Mouse (Mus musculus): ENCODE data around the gene Tec.

The Tec gene

DNA sequence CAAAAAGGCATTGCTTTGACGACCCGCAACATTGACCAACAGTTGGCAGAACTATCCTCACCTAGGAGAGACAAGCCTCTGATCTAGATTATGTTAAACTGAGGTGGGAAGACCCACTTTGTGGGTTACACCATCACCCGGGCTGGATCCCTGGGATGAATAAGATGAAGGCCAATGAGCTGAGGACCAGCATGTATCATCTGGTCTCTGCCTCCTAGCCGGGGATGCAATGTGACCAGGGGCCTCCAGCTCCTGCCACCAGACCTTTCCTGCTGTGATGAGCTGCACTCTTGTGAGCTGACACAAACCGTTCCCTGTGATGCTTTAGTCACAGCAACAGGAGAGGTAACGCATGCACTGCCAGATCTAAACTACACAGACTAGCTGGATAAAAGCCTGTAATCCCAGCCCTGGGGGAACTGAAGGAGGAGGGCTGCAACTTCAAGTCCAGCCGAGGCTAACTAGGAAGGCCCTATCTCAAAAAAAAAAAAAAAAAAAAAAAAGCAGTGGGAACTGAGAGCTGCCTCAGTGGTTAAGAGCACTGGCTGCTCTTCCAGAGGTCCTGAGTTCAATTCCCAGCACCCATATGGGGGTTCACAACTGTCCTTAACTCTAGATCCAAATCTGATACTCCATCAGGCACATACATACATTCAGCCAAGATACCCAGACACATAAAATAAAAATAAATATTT lies 15.8 kb downstream of the Tec start:
- DNase-seq, result no peak

DNA sequence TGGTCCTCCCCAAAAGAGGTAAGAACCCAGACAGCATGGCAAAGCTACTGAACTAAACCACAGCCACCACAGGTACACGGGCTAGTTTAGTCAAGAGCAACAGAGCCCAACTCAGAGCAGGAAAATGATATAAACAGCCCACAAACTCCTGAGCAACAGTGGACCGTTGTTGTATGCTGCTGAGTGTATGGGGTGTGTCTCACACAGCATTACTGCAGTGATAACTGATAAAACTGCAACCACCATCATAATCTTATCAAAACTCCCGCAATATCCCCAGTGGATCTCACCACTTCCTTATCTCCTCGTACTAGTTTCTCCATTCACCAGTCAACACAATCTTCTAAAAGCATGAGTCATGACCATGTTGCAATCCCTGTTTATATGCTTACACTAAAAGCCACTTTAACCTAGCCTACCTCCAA lies 16.6 kb downstream of the Tec start:
- no peak for DNase-seq

DNA sequence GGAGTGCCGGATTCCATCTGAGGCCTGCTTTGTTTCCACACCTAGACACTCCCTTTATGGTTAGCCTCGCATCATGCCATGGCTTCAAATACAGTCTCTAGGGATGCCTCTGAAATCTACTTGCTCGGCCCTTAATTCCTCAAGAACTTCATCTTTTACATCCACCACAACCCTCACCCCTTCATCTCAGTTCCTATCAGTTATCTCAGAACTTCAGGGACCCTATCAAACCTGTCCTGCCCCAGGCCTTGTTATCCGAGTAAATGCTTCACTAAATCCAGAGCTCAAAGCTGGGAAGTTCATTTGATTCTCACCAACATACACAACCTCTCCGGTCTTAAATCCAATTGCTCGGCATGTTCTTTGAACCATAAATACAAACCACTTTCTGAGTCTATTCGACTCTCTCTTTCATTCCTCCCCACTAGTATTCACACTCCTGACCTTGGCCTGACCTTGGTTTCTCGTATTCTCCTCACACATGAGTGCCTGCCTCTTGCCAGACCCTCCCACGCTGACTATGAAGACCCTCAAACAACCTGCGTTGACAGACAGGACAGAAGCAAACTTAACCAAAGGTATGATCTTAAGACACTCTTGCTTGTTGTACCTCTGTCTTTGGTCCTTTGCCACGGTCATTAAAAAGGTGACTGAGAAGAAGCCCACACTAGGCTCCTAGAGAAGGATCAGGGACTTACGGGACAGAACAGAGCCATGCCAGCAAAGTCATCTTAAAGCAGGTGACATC lies 17.2 kb downstream of the Tec start:
- no peak for DNase-seq

DNA sequence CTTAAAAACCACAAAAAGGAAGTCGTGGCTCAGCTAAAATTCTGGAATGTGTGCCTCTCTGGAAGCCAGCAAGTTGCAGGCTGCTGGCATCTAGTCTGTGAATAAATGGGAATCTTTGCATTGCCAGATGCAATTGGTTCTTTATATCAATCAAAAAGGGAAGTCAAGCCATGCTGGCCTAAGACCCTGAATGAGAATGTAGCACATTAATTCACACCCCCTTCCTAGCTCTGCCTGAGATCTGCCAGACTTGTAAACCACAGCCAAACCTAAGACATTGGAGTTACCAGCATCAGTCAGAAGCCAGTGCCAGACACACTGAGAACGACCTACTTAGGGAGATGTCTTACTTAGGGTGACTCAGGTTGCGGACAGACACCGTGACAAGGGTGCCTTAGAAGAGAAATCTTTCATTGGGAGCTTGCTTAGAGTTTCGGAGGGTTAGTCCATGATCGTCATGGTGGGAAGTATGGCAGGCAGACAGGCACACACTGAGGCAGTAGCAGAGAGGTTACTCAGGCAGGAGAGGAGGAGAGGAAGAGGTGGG lies 19.3 kb downstream of the Tec start:
- DNase-seq, result no peak

DNA sequence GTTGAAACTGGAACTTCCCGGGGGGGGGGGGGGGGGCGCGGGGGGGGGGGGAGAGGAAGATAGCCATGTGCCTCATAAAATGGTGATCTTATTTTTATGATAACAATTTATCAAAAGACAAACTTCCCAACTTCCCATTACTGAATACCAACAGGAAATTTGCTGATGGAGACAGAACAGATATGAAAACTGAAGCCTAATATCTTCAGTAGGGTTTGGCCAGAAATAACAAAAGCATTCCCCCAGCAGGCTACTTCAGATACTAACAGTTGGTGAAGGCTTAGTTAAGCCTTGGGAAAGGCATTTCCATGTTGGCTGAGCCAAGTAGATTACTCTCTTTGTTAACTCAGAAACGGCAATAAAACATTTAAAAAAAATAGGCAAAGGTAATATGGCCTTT lies 21.6 kb downstream of the Tec start:
- no peak for DNase-seq

DNA sequence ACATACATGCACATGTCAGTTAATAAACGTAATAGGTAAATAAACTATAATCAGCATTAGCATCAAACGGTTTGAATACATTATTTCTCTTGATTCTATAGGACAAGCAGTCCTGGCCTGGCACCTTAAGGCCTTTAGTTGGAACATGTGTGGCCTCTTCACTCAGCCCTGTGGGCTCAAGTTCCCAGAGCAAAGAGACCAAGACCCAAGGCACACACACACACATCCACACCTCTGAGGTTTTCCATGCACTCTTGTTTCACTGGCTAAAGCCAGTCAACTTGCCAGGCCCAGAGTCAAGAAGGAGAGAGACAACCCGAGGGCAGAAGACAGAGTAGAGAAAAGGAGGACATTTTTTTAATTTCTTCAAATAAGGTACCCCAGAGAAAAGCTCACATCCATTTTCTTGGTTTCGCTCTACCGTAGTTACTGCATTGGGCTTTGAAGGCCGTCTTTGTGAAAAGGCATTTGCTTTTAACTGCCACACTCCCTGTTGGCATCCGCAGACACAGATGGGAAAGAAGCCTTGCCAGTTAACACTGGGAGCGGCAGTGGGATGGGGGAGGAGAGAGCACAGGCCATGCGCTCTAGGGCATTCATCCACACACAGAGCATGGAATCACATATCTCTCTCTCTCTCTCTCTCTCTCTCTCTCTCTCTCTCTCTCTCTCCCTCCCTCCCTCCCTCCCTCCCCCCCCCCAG lies 22.2 kb downstream of the Tec start:
- peak; percentile 84 for DNase-seq

DNA sequence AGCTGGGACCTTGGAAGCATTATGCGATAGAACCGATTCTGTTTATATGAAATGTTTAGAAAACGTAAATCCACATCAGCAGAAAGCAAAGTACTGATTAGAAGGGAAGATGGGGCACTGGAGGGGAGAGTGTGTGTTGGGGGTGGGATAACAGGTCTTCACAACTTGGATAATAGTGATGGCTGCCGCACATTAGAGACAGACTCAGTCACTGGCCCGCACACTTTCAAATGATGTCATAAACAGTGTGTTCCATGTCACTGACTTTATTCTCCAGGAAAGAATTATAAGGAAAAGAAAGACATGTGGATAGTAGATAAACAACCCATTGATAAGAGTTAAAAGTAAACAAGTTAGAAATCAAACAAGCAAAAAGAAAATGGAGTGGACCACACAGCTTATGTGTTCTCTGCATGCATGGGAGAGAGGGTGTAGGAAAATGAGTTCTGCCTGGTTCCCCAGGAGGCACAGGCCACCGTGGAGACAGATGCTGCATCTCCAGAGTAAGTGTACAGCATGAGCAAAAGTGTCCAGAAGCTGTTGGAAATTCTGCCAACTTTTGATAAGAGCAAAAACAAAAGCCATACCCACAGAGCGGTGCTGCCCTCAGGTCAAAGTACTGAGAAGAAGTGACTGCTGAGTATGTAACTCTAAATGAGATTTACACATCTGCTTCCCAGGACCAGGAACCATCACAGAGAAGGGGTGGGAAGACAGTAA lies 23.3 kb downstream of the Tec start:
- DNase-seq, result no peak

DNA sequence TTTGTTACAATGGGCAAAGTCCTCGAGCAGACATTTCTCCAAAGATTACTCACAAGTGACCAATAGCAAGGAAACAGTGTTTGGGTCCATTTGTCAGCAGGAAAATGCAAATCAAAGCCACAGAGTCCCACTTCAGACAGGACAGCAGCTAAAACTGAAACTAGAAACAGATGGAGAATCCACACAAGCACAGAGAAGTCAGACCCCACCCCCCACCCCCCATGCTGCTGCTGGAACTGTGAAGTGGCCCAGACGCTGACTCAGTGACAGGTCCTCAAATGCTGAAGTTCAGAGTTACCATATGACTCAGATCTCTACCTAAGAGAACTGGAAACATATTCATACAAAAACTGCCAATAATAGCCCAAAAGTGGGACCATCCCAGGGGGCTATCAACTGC lies 24.0 kb downstream of the Tec start:
- DNase-seq, result no peak

DNA sequence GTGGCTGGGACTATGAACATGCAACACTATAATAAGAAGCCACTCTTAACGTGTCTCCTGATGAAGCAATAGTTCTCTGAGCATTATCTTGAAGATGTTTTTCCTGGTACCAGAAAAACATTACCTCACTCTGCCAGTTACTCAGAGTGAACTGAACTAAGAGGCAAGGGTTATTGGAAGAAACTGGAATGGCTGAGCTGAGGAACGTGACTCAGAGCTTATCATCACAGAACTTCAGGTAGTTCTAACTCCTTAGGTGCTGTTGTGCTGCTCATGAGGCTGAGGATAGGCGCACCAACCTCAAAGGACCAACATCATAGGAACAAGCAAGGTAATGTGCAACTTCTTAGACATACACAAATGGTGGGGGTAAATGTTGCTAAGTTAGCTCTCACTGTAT lies 28.6 kb downstream of the Tec start:
- no peak for DNase-seq

DNA sequence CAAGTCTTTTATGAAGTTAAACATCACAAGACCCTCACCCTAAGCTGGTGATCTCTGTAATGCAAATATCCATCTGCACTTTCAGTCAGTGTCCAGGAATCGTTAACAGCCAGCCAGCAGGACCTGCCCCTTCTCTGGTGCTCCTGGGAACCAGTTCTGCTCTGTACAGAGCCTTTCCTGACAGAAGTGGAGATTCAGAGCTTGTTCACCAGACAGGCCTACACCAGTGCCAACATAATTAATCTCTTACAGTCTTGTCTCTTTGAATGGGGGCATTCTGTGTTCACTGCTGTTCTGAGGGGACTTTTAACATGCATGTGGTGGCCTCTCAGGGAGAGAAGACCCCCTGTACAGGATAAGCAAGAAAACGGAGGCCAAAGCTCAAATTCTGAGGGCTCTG lies 29.3 kb downstream of the Tec start:
- DNase-seq, result no peak

DNA sequence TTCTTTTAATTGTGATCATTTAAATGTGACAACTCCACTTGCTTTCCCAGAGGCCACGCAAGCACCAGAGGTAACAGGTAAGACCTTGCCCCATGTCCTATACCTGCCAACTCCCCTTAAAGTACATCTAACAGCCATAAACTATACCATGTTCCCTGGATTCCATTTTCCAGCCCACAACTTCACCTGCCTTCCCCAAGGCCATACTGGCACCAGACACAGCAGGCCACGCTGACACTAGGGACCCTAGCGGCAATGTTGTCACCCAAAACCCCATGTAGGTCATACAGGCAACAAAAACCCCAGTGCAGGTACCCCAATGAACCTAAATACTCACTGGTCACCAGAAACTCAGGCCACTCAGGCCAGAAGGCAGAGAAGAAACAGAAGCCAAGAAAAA lies 32.6 kb downstream of the Tec start:
- DNase-seq, result no peak

DNA sequence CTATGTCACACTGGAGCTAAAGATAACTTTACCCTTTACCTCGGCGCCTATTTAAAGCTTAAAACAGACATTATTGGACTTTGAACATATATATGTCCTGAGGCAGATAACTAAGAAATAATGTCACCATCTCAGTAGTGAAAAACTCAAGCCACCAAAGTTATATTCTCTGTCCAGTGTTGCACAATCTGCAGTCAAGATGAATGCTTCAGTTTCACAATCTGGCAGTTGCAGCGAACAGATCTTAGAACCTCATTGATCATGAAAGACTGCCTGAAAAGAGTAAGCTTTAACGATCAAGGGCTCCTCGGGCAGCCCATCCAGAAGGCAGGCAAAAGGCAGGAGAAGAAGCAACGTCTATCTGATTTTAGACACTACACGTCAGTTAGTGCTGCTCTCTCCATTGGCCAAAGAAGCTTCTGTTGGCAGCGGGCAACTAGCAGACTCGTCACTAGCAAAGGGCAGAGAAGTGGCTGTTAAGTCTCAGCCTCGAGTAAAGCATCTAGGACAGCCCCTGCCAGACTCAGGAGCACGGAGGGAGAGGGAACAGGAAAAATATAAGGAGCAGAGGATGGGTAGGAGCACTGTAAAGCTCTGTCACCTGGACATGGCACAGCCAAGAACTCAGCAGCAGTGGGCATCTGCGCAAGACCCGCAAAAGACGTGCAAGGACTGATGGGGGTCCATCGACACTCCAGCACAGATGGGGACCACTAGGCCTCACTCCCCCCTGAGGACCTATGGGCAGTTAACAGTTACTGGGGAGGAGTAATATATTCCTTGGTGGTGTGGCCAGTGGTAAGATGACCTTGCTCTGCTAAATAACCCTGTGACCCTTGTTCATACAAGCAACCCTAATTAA lies 35.1 kb downstream of the Tec start:
- DNase-seq, result no peak

DNA sequence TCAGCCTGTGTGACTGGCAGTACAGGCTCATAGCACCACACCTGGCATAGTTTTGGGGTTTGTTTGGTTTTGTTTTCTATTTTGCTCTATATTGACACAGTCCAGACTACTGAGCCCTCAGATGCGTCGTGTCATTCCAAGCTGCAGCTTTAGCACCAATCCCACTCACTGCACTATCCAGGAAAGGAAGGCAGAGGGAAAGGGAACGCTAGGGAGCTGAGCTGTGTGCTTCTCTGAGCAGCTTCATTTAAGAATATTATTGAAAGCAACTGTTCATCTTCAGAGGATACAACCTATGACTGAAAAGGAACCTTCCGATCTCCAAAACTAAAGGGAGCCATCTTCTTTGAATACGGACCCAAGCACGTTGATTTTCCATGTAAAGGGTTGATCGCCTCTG lies 36.1 kb downstream of the Tec start:
- DNase-seq, result no peak

DNA sequence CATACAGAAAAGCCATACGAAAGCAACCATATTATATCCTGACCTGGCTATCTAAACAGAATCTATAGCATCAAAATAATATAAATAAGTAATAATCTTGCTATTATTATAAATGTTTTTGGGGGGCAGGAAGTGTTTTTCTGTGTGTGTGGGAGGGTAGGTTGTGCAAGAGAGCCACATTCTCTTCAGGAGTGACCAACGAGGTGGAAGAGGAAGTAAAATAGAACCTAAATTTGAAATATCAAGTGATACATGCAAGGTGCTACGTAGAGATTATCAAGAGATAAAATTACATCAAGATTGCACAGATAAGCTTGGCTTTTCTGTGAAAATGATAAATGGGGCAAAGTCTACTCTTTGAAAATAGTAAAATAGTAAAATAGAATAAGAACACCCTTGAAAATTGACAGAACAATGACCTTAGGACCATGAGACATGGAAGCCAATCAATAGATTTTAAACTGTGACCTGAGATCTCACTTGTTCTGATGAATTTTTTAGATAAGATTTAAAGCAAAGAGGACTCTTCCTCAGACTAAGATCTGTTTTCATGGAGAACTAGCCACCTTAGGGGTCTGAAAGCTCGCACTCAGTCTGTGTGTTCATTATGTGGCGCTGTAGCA lies 37.2 kb downstream of the Tec start:
- no peak for DNase-seq

DNA sequence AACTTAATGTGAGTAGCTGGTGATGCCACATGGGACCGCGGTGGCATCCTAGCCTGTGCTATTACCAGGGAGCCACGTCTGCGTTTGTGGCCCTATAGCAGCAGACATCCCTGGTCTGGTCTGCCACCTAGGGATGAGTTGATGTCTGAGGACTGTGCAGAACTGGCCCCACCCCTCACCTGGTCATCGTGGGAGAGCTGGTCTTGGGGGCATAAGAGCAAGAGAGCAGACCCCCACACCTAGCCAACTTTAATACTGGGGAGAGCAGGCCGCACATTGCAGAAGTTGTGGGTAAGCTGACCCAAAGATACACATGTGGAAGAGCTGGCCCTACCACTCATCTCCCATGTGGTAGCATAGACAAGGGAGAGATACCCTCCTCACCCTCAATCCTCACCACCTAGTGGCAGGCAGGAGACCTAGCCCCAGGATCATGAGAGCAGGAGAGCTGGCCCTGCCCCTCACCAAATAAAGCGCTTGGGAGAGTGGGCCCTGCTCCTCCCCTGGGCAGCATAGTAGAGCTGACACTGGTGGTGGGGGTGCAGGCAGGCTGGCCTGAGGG lies 38.7 kb downstream of the Tec start:
- DNase-seq, result no peak

DNA sequence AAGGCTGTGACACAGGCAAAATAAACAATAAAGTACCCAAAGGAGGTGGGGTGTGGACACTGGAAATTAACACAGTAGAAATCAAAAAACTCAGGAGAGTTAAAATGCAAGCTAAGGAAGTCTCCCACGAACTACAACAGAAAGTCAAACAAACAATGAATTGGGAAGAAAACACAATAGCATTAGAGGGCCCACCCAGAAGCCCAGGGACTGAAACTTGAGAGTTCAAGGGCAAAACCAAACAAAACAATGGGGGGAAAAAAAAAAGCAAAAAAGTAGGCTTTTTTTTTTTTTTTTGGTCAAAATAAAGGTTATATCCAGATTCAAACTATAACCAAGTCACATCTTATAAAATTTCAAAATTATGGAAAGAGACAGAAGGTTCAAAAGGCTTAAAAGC lies 39.9 kb downstream of the Tec start:
- no peak for DNase-seq

DNA sequence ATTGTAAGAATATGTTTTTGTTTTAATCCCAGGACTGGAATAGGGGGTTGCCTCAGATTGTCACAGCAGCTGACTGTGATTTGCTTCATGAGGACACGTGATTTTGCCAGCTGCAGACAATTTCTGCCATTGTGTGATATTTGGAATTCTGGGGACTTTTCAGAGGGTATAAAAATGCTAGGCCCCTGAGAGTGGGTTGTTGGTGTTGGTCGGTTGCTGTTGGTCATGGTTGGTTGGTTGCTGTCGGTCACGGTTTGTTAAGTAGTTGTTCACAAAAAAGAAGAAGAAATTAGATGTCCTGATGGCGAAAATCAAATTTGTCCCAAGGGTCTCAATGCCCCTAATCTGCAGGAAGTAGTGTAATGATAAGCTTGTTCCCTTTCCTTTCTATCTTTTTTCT lies 40.8 kb downstream of the Tec start:
- no peak for DNase-seq

DNA sequence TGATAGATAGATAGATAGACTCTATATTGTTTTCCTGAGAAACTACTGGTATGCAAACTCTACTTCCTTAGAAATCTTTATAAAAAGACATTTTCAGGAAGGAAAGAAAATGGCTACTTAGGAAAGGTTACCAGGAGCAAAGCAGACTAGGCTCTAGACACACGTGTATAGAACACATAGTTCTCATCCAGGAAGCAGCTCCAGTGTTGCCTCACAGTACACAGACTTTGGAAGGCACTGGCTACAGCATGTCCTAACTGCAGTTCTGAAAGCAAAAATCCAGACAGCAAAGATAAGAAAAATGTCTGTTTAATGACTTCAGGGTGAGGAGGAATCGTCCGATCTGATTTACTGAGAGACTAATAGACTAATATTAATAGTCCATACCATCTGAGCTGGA lies 41.8 kb downstream of the Tec start:
- DNase-seq, result no peak

DNA sequence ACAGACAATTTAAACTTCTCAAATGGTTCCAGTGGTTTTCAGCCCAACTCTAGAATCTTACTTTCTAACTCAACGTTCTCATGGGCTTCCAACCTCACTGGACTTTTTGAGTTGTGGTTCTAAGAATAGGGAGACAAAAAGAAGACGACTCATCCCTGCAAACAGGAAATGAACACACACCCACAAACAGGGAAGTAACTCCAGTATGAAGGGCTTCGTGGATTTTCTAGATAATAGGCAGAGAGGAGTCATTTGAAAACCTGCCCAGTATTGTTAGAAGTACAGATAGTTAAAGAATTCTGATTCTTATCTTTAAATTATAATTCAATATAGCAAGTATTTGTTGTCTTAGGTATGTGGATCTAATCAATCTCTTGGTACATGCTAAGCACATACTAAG lies 47.6 kb downstream of the Tec start:
- DNase-seq, result no peak

DNA sequence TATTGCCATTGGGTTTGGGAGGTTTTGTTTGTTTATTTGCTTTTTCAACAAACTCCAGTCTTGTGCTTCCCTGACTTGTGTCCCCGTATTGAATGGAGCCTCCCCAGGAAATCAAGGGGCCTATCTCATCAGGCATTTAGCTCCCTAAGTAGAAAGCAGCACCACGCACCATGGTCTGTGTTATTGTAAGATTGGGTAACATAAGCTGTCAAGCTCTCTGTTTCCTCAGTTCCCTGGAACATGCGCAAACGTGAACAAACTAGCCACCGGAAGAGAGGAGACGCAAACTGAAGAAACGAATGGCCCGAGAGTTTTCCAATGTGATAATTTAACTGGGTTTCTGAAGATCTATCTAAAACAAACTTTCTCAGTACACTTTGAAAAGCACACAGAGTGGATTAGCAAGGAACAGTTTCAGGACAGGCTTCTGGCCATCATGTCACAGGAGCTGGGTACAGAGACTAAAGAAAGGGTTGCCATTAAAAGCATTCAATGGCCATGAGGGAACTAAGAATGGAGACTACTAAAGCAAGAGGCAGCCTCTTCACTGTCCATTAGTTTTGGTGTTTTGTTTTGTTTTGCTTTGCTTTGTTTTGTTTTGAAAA lies 48.1 kb downstream of the Tec start:
- DNase-seq, result no peak

Data from cerebellum, adult 11-12 months (tissue).